Mouse (Mus musculus) telencephalon, adult 2 months (tissue): ENCODE results near the gene Zbtb20.
A peak's percentile ranks its signal among the peaks of the same experiment; 100 is the strongest.

ENCODE experiments used
- DNase-seq: peaks from one replicate; pipeline ENCODE4 v3.0.0-alpha.2; 2011; ENCODE audit warnings: low read depth, low spot score

Zbtb20 gene

GRCm38 (mm10) chr16:43443034-43443433 is 567.4 kb downstream of the Zbtb20 start:
- no peak for DNase-seq

DNA sequence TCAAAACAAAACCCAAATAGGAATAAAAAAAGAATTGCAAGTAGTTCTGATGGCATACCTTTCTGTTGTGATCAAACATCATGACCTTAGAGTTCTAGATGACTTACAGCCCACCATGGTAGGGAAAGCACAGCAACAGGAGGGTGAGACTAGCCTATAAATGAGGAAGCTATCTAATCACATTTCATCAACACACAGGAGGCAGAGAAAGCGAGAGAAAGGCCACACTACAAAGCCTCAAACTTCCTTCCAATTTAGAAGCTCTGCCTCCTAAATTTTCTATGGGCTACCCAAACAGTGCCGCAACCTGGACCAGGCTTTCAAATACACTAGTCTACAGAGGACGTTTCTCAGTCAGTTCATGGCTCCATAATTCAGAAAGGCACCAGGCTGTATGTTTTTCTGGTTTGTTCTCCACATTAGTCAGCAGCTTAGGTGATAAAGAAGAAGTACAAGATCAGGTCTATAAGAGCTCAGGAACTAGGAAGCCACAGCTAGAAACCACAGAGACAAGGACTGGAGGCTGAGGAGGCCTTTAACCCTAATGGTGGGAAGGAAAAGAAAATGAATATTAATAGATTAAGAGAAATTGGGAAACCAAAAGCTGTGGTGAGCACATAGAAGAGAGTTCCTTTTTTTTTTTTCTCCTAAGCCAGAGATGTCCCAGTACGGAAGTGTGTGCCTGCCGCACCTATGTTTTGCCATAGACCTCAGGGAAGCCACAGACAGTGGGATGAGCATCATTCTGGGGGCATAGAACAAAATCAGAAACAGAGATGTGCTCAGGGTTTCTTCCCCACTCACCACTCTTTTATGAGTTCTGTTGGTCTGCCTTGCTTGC is 572.7 kb downstream of the Zbtb20 start:
- no peak for DNase-seq

GRCm38 (mm10) chr16:43454370-43454934 is 578.8 kb downstream of the Zbtb20 start:
- no peak for DNase-seq

GRCm38 (mm10) chr16:43456446-43457172 is 580.9 kb downstream of the Zbtb20 start:
- DNase-seq: no peak

- DNase-seq: no peak
These were observed 582.1 kb downstream of the Zbtb20 start for GRCm38 (mm10) chr16:43457814-43458213.

DNA sequence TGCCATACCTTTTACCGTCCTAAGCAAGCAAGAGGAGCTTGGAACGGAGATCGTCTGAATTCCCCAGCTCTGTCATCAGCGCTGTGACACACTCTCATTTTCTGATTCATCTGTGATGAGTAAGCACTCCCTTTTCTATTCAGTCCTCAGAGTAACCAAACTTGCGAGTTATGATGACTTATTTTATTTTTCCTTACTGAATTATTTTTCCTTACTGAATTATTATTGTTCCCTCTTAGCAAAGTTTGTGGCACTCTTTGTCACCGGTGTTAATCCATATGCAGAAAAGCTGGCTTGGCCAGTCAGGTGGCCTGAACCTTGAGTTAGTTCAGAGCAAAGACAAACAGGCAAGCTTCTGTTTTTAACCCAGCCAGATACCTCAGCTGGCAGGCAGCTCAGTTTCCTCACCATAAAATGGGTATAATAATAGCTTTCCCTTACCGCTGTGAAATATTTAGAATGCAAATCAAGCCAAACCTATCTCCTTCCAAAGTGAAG is 583.1 kb downstream of the Zbtb20 start:
- no peak for DNase-seq

DNA sequence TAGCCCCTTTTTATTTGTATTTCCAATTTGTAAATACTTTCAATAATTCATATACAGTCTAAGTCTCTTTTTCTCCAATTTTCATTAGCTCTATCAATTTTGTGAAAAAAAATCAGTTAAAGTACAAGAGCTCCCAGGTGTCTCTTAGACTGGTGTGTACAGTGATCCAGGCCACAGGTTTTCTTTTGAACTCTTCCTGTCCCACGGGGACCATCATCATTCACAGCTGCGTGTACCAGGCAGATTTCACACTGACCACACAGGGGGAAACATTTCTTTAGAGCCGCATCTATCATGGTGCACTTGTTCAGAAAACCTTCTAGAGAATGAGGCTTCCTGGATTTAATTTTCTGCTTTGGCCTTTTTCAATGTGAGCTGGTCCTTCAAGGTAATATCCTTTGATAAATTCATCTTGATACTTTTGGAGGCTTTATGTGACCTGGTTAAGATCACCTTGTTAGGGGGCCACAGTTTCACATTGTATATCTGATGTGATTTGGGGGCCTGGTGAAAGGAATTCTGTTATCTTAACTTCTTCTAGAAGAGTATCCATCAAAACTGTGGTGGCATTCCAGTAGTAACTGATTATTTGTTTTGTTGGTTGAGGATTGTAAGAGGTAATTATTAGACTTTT is 586.2 kb downstream of the Zbtb20 start:
- no peak for DNase-seq

DNA sequence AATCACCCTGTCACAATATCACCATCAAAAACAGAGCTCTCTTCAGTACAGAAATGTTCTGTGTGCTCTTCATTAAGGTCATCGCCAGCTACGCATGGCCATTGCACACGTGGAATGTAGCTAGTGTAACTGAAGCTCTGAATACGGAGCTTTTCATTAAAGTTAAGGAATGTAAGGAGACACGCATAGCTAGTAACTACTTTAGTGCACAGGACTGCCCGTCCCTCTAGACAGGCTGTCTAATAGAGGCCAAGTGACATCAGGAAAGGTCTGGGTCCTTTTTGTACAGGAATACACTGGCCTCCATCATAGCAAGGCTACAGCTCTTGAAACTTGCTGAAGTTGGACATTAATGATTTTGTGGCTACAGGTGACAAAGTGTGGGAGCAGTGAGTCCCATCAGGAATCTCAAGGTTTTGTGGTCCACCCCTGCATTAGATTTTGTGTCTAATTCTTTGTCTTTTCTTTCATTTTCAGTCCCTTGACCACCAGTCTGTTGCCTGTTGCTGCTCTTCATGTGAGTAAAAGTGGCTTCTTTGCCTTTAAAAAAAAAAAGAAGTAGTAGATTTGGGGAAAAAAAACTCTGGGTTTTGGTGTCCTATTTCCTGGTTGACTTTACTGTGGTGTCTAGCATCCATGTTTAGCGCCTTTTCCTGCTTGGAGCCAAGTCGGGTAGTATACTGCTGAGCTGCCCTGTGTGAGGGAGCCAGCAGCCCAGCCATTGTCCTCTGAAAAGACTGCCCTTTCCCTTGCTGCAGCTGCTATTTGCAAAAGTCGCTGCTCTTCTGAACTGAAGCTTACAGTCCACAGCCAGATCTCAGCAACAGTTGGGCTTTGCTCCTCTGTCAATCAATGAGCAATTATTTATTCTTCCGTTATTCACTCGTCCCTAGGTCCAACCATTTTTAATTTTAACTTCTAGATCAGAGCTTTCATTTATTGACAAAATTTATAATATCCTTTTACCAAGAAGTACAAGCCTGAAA is 587.1 kb downstream of the Zbtb20 start:
- DNase-seq: peak; percentile 17

DNA sequence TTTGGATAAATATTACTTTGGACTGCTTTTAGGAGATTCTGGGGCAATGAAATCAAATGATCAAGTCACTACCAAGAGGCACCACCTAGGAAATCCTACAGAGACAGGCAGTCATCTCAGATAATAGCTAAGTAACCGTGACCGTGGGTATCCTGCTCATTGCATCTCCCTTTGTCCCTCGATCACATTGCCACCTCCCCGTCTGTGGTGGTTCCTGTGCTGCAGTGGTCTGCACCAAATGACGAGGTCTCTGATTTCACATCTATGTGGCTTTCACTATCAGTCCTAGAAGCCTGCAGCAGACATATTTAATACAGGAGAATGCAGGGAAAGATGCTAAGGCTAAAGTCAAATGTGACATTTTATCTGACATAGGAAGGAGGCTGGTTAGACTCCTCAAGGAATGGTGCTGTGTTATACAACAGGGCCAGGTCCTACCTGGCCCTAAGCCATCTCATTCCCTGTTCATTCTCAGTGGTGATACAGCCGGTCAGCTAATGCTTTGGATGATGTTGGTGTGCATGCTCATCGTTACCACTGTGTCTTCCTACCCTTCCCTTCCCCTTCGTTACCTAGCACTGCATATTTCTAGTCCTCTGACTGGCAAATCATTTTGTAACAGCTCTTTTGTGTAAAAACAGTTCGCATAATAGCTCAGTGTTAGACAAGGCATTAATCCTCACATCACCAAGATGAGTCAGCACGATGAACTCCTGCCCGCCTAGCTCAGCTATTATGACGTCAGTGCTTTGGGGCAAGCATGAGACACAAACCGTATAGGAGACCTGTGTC is 588.2 kb downstream of the Zbtb20 start:
- peak; percentile 51 for DNase-seq

DNA sequence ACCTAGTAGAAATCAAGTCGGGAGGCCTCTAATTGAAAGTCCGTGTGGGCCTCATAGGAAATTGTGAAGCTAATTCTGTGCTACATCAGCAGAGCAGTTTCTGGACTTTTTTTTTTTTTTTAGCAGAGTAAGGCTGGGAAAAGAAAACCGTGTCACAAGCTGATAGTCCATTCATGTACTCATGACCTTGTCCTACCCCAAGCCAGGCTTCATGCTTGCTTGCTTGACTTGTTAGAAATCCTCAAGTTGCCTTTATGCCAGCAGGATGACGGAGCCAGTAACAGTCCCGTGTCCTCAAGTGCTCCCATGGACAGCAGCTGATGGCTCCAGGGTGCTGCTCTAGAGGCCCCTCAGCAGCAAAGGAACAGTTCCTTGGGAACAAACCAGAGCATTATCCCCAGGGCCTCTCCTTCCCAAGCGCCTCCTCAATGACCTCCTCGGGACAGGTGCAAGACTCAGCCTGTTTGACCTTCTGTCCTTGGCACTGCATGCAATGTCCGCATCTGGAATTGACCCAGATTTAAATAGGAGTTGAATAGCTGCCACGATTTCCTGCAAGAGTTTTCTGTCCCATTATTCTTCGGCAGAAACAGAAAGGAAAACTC is 588.9 kb downstream of the Zbtb20 start:
- no peak for DNase-seq

- DNase-seq: no peak
These were observed 589.7 kb downstream of the Zbtb20 start for GRCm38 (mm10) chr16:43465368-43465839.

GRCm38 (mm10) chr16:43465921-43466748 is 590.5 kb downstream of the Zbtb20 start:
- DNase-seq: no peak

- DNase-seq: no peak
These were observed 591.0 kb downstream of the Zbtb20 start for GRCm38 (mm10) chr16:43466749-43467065.

- DNase-seq: no peak
These were observed 595.4 kb downstream of the Zbtb20 start for GRCm38 (mm10) chr16:43471060-43471459.

DNA sequence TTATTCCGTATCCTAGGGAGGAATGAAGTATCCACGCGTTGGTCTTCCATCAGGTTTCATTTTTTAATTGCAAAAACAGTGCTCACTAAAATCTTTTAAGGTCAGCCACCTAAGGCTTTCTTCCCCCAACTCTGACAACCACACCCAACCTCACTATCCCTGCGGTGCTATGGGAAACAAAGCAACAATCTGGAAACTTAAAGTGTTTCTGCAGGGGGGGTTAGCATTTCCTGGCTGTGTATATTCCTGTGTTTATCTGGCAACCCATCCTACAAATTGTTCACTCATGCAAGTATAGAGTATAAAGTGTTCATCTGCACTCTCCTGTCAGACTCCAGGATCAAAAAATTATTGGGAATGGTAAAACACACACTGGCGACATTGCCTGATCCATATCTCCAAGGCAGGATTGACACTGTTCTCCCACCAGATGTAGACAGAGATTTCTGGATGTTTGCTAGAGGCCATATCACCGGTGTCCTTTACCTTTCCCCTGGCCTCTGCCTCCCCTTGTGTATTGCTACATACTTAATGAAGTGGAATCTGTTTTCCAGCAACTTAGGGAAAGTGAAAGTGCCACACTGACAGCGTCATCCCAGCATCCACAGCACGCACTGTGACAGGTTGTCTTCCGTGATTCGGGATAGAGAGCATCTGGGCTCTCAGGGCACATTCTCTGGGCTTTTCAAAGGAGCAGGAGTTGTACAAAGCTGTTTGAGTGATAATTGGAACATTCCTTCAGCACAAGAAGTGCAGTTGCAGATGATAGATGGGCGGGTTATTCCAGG is 599.5 kb downstream of the Zbtb20 start:
- DNase-seq: no peak

DNA sequence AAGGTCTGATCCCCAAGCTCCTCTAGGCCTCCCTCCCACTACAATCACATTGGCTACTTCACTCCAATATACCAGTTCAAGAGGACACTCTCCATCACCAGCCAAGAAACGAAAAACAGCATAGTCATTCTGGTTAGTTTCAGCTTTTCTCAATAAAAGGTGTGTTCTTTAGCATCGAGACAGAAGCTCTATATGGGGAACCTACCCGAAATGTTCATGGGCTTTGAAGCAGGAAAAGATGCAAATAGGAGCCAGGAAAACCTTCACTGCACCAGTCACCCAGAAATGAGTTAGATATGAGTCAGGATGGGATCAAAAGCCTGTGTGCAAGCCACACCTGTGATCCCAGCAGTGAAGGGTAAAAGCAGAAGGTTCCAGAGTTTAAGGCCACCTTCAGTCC is 601.2 kb downstream of the Zbtb20 start:
- DNase-seq: no peak

GRCm38 (mm10) chr16:43478352-43478751 is 602.7 kb downstream of the Zbtb20 start:
- DNase-seq: no peak

GRCm38 (mm10) chr16:43480532-43480931 is 604.9 kb downstream of the Zbtb20 start:
- no peak for DNase-seq
